Mouse (Mus musculus): ENCODE results near the gene Brd3os. TPM values are rescaled to one million over a fixed set of nuclear protein-coding genes. Genes with fewer than 3 reads are reported as not detected.

Gene Brd3os
- total RNA-seq (2023) = 0.20 and 0.73 TPM in 2 replicates

DNA sequence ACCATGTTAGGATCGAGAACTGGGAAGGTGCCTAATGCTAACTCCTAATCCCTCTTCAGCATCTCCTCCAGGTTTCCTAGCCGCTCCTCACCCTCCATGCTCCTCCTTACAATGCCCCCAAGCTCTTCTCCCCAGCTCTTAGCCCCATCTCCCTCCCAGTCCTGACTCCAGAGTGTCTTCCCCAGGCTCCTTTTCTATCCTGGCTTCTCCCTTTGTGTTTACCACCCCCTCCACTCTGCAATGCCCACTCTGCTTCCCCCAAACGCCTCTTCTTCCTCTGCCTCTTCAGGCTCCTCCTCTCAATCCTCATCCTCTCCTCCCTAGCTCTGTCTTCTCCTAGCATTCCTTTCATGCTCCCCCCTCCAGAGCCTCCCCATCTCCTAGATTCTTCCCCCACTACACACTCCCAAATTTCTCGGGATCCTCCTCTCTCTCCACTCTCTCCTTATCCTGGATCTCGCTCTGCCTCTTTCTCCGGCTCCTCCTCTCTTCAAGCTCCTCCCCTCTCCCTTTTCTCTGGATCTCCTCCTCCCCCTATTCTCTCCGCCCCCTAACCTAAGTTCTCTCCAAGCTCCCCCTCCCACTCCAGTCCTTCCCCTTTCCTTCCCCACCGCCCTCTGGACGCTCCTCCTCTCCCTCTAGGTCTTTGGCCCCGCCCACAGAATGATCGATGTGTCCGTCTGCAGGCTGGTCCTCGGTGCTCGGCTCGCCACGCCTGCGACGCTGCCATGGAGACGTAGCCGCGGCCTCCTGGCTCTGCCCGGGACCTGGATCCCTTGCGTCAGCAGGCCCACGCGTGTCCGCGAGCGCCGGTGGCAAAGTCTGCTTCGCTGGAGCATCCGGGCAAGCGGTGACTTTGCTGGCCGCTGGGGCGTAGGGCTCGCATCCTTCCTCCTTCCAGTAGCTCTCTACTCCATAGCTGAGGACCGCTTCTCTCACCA is at the start of gene Brd3os:
TSS of gene Brd3os (plus strand) at position 558 of the 941 bp plus-strand sequence.

DNA sequence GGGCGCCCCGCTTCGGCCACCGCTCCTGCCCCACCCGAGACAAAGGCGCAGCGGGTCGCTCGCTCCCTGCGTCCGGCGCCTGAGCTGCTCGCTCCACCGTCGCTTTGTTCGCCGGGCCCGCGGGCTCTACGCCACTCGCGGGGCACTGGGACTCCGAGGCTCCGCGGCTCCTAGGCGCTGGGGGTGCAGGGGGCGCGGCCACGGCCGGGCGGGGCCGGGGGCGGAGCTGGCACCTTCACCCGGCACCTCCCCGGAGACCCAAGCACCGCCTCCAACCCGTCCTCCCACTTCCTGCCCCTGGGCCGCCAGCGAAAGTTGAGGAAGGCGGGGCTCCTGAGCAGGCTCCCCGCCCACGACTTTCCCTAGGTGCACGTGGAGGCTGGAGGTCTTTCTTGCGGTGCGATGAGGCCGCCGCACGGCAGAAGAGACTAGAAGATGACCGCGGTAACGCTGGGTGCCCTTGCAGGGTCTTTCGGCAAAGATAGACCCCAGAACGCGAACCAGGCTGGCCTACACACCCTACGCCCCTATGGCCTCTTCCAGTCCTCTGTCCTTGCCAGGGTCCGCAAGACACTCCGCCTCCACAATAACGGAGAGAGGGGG is 15.2 kb upstream of the Brd3os start, which contains the start of gene Vav2:
TSS of gene Vav2 (minus strand) at position 179 of the 603 bp plus-strand sequence.

Other genes with a start within 250 kb of the Brd3os start
- gene Sardh, start 194.0 kb upstream of the Brd3os start, total RNA-seq (2023) = 0.57 TPM in 1 of 2 replicates, not detected in the other
- gene Vav2, start 15.3 kb upstream of the Brd3os start, total RNA-seq (2023) = 6.9 and 7.9 TPM in 2 replicates
- 62.0 and 62.2 TPM in 2 replicates for gene Brd3, start 65.3 kb downstream of the Brd3os start, total RNA-seq (2023)
- gene Wdr5, start 72.8 kb downstream of the Brd3os start, total RNA-seq (2023) = 57.9 and 77.9 TPM in 2 replicates
- 28.1 and 36.6 TPM in 2 replicates for gene Rxra, start 234.1 kb downstream of the Brd3os start, total RNA-seq (2023)